Mouse (Mus musculus) forebrain, embryonic 14.5 days (tissue): ENCODE measurements around the gene Usp32. TPM values are rescaled to one million over a fixed set of nuclear protein-coding genes. Genes with fewer than 3 reads are reported as not detected.
A peak's percentile ranks its signal among the peaks of the same experiment; 100 is the strongest.
"Not testable (repeated sequence)": the region's sequence is repeated elsewhere in the genome, so short reads cannot be mapped to it uniquely, and the experiment has no call there.

Experiments
- ATAC-seq: fragments of 200-750 bp; cut with Nextera tagmentation; 2 replicates; pipeline ENCODE4 v1.8.0; 2017; ENCODE audit warnings: mild to moderate bottlenecking, moderate library complexity
- DNase-seq: peaks from one replicate; pipeline ENCODE4 v3.0.0-alpha.2; 2015; ENCODE audit warnings: low spot score
- H3K27ac ChIP-seq: fragments of 300-500 bp; sonication (generic); 2 replicates; pipeline ENCODE4 v1.5.1; 2014; ENCODE audit warnings: low read depth, mild to moderate bottlenecking, control low read depth, low read length, moderate library complexity
- H3K27me3 ChIP-seq: fragments of 300-500 bp; sonication (generic); replicated peaks from 2 replicates; pipeline ENCODE4 v1.6.1; 2014; ENCODE audit warnings: low read length, control low read depth, mixed read lengths; ENCODE audit not compliant: control insufficient read depth, insufficient read depth
- H3K36me3 ChIP-seq: fragments of 300-500 bp; sonication (generic); 2 replicates; pipeline ENCODE4 v1.6.1; 2014; ENCODE audit warnings: low read length, control low read depth; ENCODE audit not compliant: control insufficient read depth, insufficient read depth
- H3K4me1 ChIP-seq: fragments of 300-500 bp; sonication (generic); 2 replicates; pipeline ENCODE4 v1.6.1; 2014; ENCODE audit warnings: antibody characterized with exemption, low read length, control low read depth; ENCODE audit not compliant: control insufficient read depth, insufficient read depth
- H3K4me2 ChIP-seq: fragments of 300-500 bp; sonication (generic); 2 replicates; pipeline ENCODE4 v1.6.1; 2014; ENCODE audit warnings: mild to moderate bottlenecking, control low read depth, low read length
- H3K4me3 ChIP-seq: fragments of 300-500 bp; sonication (generic); 2 replicates; pipeline ENCODE4 v1.5.1; 2014; ENCODE audit warnings: low read depth, low read length, control low read depth
- H3K9ac ChIP-seq: fragments of 300-500 bp; sonication (generic); 2 replicates; pipeline ENCODE4 v1.6.1; 2014; ENCODE audit warnings: mild to moderate bottlenecking, low read length, control low read depth, moderate library complexity
- H3K9me3 ChIP-seq: fragments of 300-500 bp; sonication (generic); replicated peaks from 2 replicates; pipeline ENCODE4 v1.6.1; 2016; ENCODE audit warnings: low read length, control low read depth, mixed read lengths; ENCODE audit not compliant: control insufficient read depth
- WGBS: fragments of 180-500 bp; shearing (Covaris S2); extraction: QIAGEN DNeasy Blood & Tissue Kit; methylation state at CpG from one replicate; pipeline ENCODE4 v1.1.7; 2014; 5-methylcytosine and 5-hydroxymethylcytosine counted together
- polyA plus RNA-seq: library from polyadenylated mRNA; unstranded; fragments of >200 nt; fragmentation: Nextera tagmentation; extraction: Ambion mirVana; gene quantifications from 2 replicates; pipeline ENCODE4 v1.2.1, GENCODE M21; 2014

Gene Usp32
- polyA plus RNA-seq, 1 experiment from 2014 or later = 12.5 TPM

GRCm38 (mm10) chr11:85175941-85176340 is 36.0 kb upstream of the Usp32 start:
- WGBS = 85% methylated on average over 3 of the region's 3 CpGs

GRCm38 (mm10) chr11:85170833-85171232 is 30.9 kb upstream of the Usp32 start:
- no peak overlapping the region for H3K9ac ChIP-seq
- H3K4me1 ChIP-seq = no peaks in the 10 kb centered on the region
- 57% methylated on average over 2 of the region's 2 CpGs for WGBS
- no peaks in the 10 kb centered on the region for H3K36me3 ChIP-seq
- no peak overlapping the region for H3K4me2 ChIP-seq
- no peak for DNase-seq
- H3K27me3 ChIP-seq = no peaks in the 10 kb centered on the region
- no peak overlapping the region for H3K4me3 ChIP-seq
- no peak for ATAC-seq
- H3K9me3 ChIP-seq = no peaks in the 10 kb centered on the region
- H3K27ac ChIP-seq = no peak overlapping the region

More at GRCm38 (mm10) chr11:85175941-85176340, 36.0 kb upstream of the Usp32 start:
- H3K9ac ChIP-seq = no peak overlapping the region
- no peak overlapping the region for H3K4me3 ChIP-seq
- no peaks in the 10 kb centered on the region for H3K27me3 ChIP-seq
- ATAC-seq (no peak), DNase-seq (no peak)
- H3K36me3 ChIP-seq = no peaks in the 10 kb centered on the region
- H3K4me1 ChIP-seq = no peaks in the 10 kb centered on the region
- no peaks in the 10 kb centered on the region for H3K9me3 ChIP-seq
- no peak overlapping the region for H3K4me2 ChIP-seq
- no peak overlapping the region for H3K27ac ChIP-seq

GRCm38 (mm10) chr11:85170058-85170740 is 30.2 kb upstream of the Usp32 start, which contains the start of gene 1700125H20Rik:
Gene 1700125H20Rik (plus strand): TSS chr11:85170404.
- ATAC-seq (peak; percentile 95), DNase-seq (peak; percentile 95)
- Histone ChIP-seq H3K9me3 (no peaks in the 10 kb centered on the region), H3K4me3 (peak within 1 kb of the TSS; percentile 21), H3K27me3 (no peaks in the 10 kb centered on the region), H3K27ac (no peak within 1 kb of the TSS), H3K36me3 (no peaks in the 10 kb centered on the region), H3K4me1 (no peaks in the 10 kb centered on the region), H3K4me2 (peak within 1 kb of the TSS; percentile 51), H3K9ac (peak within 1 kb of the TSS; percentile 57)
- WGBS = 12% methylated on average over 21 of the region's 21 CpGs

GRCm38 (mm10) chr11:85167503-85167902 is 27.5 kb upstream of the Usp32 start:
- H3K4me2 ChIP-seq = no peak overlapping the region
- H3K36me3 ChIP-seq = no peaks in the 10 kb centered on the region
- WGBS = 90% methylated on average over 1 of the region's 1 CpGs
- DNase-seq (no peak), ATAC-seq (no peak)
- H3K9ac ChIP-seq = no peak overlapping the region
- H3K4me1 ChIP-seq = no peaks in the 10 kb centered on the region
- H3K27ac ChIP-seq = no peak overlapping the region
- H3K27me3 ChIP-seq = no peaks in the 10 kb centered on the region
- H3K9me3 ChIP-seq = no peaks in the 10 kb centered on the region
- H3K4me3 ChIP-seq = no peak overlapping the region

- DNase-seq (no peak), ATAC-seq (no peak)
- H3K27ac ChIP-seq = no peak overlapping the region
- no peak overlapping the region for H3K4me2 ChIP-seq
- no peaks in the 10 kb centered on the region for H3K4me1 ChIP-seq
- H3K4me3 ChIP-seq = no peak overlapping the region
- no peaks in the 10 kb centered on the region for H3K9me3 ChIP-seq
- H3K27me3 ChIP-seq = no peaks in the 10 kb centered on the region
- H3K9ac ChIP-seq = no peak overlapping the region
- H3K36me3 ChIP-seq = no peaks in the 10 kb centered on the region
Observed at GRCm38 (mm10) chr11:85164371-85164770, 24.4 kb upstream of the Usp32 start.

GRCm38 (mm10) chr11:85163014-85163413 is 23.1 kb upstream of the Usp32 start:
- not testable (repeated sequence) for H3K4me2 ChIP-seq, H3K9ac ChIP-seq, H3K9me3 ChIP-seq, H3K27ac ChIP-seq, DNase-seq, H3K36me3 ChIP-seq, H3K4me3 ChIP-seq, H3K27me3 ChIP-seq, H3K4me1 ChIP-seq, ATAC-seq
- WGBS = 89% methylated on average over 1 of the region's 1 CpGs

GRCm38 (mm10) chr11:85157301-85157700 is 17.3 kb upstream of the Usp32 start:
- Histone ChIP-seq H3K4me3 (no peak overlapping the region), H3K36me3 (no peaks in the 10 kb centered on the region), H3K9ac (no peak overlapping the region), H3K27me3 (no peaks in the 10 kb centered on the region), H3K9me3 (no peaks in the 10 kb centered on the region), H3K4me2 (no peak overlapping the region), H3K27ac (no peak overlapping the region), H3K4me1 (no peaks in the 10 kb centered on the region)
- DNase-seq = no peak
- no peak for ATAC-seq
- 82% methylated on average over 2 of the region's 2 CpGs for WGBS

- no peaks in the 10 kb centered on the region for H3K27me3 ChIP-seq
- H3K4me3 ChIP-seq = no peak overlapping the region
- DNase-seq (no peak), ATAC-seq (no peak)
- no peaks in the 10 kb centered on the region for H3K4me1 ChIP-seq
- WGBS = 95% methylated on average over 2 of the region's 2 CpGs
- H3K36me3 ChIP-seq = no peaks in the 10 kb centered on the region
- no peak overlapping the region for H3K4me2 ChIP-seq
- H3K27ac ChIP-seq = no peak overlapping the region
- H3K9me3 ChIP-seq = no peaks in the 10 kb centered on the region
- H3K9ac ChIP-seq = no peak overlapping the region
Observed at GRCm38 (mm10) chr11:85152256-85152930, 12.4 kb upstream of the Usp32 start.
